Mouse (Mus musculus) limb, embryonic 13.5 days (tissue): ENCODE results near the gene Gse1. TPM values are rescaled to one million over a fixed set of nuclear protein-coding genes. Genes with fewer than 3 reads are reported as not detected.
A peak's percentile ranks its signal among the peaks of the same experiment; 100 is the strongest.

Experiments
- ATAC-seq: fragments of 200-750 bp; cut with Nextera tagmentation; 2 replicates; pipeline ENCODE4 v1.8.0; 2017; ENCODE audit warnings: low read depth, moderate number of reproducible peaks, moderate TSS enrichment; ENCODE audit not compliant: low FRiP score
- H3K27ac ChIP-seq: fragments of 300-500 bp; sonication (generic); 2 replicates; pipeline ENCODE4 v1.5.1; 2015; ENCODE audit warnings: inconsistent platforms, mild to moderate bottlenecking, moderate library complexity
- H3K27me3 ChIP-seq: fragments of 300-500 bp; sonication (generic); 2 replicates; pipeline ENCODE4 v1.6.1; 2015; ENCODE audit warnings: mild to moderate bottlenecking, inconsistent platforms
- H3K36me3 ChIP-seq: fragments of 300-500 bp; sonication (generic); 2 replicates; pipeline ENCODE4 v1.6.1; 2015; ENCODE audit warnings: inconsistent platforms, mild to moderate bottlenecking, moderate library complexity
- H3K4me1 ChIP-seq: fragments of 300-500 bp; sonication (generic); 2 replicates; pipeline ENCODE4 v1.6.1; 2015; ENCODE audit warnings: inconsistent platforms
- H3K4me2 ChIP-seq: fragments of 300-500 bp; sonication (generic); replicated peaks from 2 replicates; pipeline ENCODE4 v1.6.1; 2015; ENCODE audit warnings: inconsistent platforms, mild to moderate bottlenecking, moderate library complexity
- H3K4me3 ChIP-seq: fragments of 300-500 bp; sonication (generic); 2 replicates; pipeline ENCODE4 v1.5.1; 2015; ENCODE audit warnings: moderate library complexity, mild to moderate bottlenecking, inconsistent platforms
- H3K9ac ChIP-seq: fragments of 300-500 bp; sonication (generic); 2 replicates; pipeline ENCODE4 v1.6.1; 2015; ENCODE audit warnings: mild to moderate bottlenecking, inconsistent platforms
- H3K9me3 ChIP-seq: fragments of 300-500 bp; sonication (generic); 2 replicates; pipeline ENCODE4 v1.6.1; 2016; ENCODE audit warnings: inconsistent platforms
- WGBS: fragments of 180-500 bp; shearing (Covaris S2); methylation state at CpG from one replicate; pipeline ENCODE4 v1.1.7; 2015; 5-methylcytosine and 5-hydroxymethylcytosine counted together
- polyA plus RNA-seq: library from polyadenylated mRNA; unstranded; fragments of >200 nt; fragmentation: Nextera tagmentation; extraction: Ambion mirVana; gene quantifications from 2 replicates; pipeline ENCODE4 v1.2.1, GENCODE M21; 2015

The Gse1 gene
- polyA plus RNA-seq, 1 experiment from 2014 or later, result 6.9 TPM

- no peak overlapping the region for H3K27ac ChIP-seq
These were observed 204.9 kb downstream of the Gse1 start for GRCm38 (mm10) chr8:120433143-120433542.

GRCm38 (mm10) chr8:120433734-120434133 is 205.5 kb downstream of the Gse1 start:
- no peak overlapping the region for H3K9ac ChIP-seq
- H3K4me2 ChIP-seq, result no peak overlapping the region
- no peak overlapping the region for H3K4me3 ChIP-seq
- no peak for ATAC-seq
- H3K36me3 ChIP-seq, result peaks cover 4% of the 10 kb centered on the region; the same call in 1 of the 2 replicates
- peaks cover 6% of the 10 kb centered on the region; the same call in 1 of the 2 replicates for H3K9me3 ChIP-seq
- H3K27ac ChIP-seq, result no peak overlapping the region
- peaks cover 20% of the 10 kb centered on the region for H3K27me3 ChIP-seq
- peaks cover 43% of the 10 kb centered on the region for H3K4me1 ChIP-seq
- 100% methylated on average over 1 of the region's 1 CpGs for WGBS

More at GRCm38 (mm10) chr8:120433143-120433542, 204.9 kb downstream of the Gse1 start:
- peaks cover 6% of the 10 kb centered on the region; the same call in 1 of the 2 replicates for H3K9me3 ChIP-seq
- 79% methylated on average over 7 of the region's 7 CpGs for WGBS
- H3K4me3 ChIP-seq, result no peak overlapping the region
- no peak for ATAC-seq
- H3K4me1 ChIP-seq, result peaks cover 43% of the 10 kb centered on the region
- H3K9ac ChIP-seq, result no peak overlapping the region
- peaks cover 4% of the 10 kb centered on the region; the same call in 1 of the 2 replicates for H3K36me3 ChIP-seq
- H3K27me3 ChIP-seq, result peaks cover 15% of the 10 kb centered on the region
- no peak overlapping the region for H3K4me2 ChIP-seq

DNA sequence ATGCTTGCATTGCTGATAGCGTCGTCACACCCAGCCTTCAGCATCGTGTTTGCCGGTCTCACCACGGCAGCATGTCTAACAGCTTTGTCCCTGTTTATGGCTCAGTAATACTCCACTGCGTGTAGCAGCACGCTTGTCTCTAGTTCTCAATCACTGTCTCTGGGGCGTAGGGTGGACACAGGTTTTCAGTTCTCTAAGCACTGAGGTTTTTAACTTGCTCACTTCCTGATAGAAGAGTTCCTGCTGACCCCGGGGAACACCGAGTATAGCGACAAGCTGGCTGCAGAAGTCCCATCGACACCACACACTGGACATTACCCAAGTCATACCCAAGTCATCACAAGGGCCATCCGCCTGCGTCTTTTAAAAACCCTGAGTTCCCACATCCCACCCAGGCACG is 207.5 kb downstream of the Gse1 start:
- Histone ChIP-seq H3K27ac (no peak overlapping the region), H3K9me3 (peaks cover 6% of the 10 kb centered on the region; the same call in 1 of the 2 replicates), H3K9ac (no peak overlapping the region), H3K27me3 (peaks cover 28% of the 10 kb centered on the region), H3K4me3 (no peak overlapping the region), H3K4me2 (no peak overlapping the region), H3K36me3 (peaks cover 4% of the 10 kb centered on the region; the same call in 1 of the 2 replicates), H3K4me1 (peaks cover 57% of the 10 kb centered on the region)
- ATAC-seq, result no peak
- 91% methylated on average over 15 of the region's 15 CpGs for WGBS

DNA sequence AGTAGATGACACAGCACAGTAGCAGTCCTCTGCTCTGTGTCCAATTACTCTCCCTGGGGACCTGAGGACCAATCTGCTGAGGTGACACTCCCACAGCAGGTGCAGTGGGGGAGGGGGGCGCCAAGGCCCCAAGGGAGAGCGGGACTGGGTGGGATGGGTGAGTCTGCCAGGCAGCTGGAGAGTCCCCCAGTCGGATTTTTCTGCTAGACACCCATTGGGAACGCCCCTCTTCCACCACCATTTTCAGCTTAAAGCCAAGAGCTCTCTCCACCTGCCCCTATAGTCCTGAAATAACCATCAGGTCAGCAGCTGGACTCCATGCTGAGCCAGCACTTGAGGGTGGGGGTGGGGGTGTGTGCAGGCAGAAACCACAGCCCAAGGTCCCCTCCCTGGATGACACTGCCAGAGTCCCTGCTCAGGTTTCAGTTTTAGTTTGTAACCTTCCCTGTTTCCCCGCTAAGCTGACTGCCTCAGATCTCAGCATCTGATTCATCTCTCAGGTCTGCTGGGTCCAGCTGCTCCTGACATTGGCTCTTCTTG is 208.3 kb downstream of the Gse1 start:
- H3K27ac ChIP-seq, result no peak overlapping the region
- no peak overlapping the region for H3K4me2 ChIP-seq
- peaks cover 63% of the 10 kb centered on the region for H3K4me1 ChIP-seq
- H3K4me3 ChIP-seq, result no peak overlapping the region
- H3K36me3 ChIP-seq, result peaks cover 4% of the 10 kb centered on the region; the same call in 1 of the 2 replicates
- H3K27me3 ChIP-seq, result peaks cover 29% of the 10 kb centered on the region
- ATAC-seq, result no peak
- peaks cover 6% of the 10 kb centered on the region; the same call in 1 of the 2 replicates for H3K9me3 ChIP-seq
- 47% methylated on average over 5 of the region's 5 CpGs for WGBS
- H3K9ac ChIP-seq, result no peak overlapping the region

DNA sequence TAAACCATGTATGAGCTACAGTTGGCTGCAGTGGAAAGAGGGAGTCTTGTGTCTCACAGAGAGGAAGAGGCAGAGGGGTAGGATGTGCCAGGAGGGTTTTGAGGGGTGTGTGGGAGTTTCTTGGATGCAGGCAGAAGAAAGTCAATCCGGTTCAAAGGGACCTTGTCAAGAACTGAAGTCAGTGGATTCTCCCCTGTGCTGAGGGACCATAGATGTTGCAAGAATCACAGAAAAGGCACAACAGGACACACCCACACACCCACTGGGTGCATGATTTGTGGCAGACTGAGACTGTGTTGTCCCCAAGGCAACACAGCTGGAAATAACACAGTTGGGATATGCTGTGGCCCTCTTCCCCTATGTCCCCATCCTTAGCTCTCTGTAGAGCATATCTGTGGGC is 209.0 kb downstream of the Gse1 start:
- Histone ChIP-seq H3K27me3 (peaks cover 31% of the 10 kb centered on the region), H3K9me3 (peaks cover 6% of the 10 kb centered on the region; the same call in 1 of the 2 replicates), H3K4me1 (peaks cover 69% of the 10 kb centered on the region), H3K9ac (no peak overlapping the region), H3K27ac (no peak overlapping the region), H3K4me2 (no peak overlapping the region), H3K36me3 (peaks cover 4% of the 10 kb centered on the region; the same call in 1 of the 2 replicates), H3K4me3 (no peak overlapping the region)
- no peak for ATAC-seq
- WGBS, result 74% methylated on average over 1 of the region's 1 CpGs

DNA sequence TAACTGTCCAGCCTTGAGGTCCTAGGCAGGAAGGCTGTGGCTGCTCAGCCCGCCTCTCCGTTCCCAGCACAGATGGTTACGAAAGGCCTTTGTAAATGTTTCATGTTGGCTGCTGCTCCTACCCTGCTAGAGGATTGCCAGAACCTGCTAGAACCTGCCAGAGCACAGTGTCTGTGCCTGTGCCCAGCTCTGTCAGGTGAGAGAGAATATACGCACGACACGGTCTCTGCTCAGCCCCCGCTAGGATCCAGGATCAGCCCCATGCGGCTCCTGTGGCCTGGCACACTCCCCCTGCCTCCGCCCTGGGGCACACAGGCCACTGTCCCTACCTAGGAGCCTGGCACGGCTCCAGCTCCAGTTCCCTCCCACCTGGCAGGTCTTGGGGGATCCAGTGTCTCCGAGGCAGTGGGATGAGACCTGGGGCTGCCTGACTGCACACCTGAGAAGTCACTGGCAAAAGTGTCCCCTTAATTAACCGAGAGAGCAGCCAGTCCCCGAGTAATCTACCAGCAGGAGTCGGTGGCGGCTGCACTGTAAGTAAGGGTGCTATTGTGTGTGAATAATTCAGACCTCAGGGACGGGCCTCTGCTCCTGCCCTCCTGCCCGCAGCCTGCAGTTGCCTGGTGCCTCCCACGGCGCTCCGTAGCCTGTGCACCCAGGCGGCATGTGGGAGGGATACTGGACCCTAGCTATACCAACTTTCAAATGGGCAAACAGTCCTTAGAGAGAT is 209.6 kb downstream of the Gse1 start:
- peaks cover 31% of the 10 kb centered on the region for H3K27me3 ChIP-seq
- H3K9ac ChIP-seq, result no peak overlapping the region
- WGBS, result 75% methylated on average over 21 of the region's 21 CpGs
- no peak for ATAC-seq
- H3K27ac ChIP-seq, result no peak overlapping the region
- H3K4me2 ChIP-seq, result no peak overlapping the region
- H3K4me3 ChIP-seq, result no peak overlapping the region
- peaks cover 4% of the 10 kb centered on the region; the same call in 1 of the 2 replicates for H3K36me3 ChIP-seq
- H3K4me1 ChIP-seq, result peaks cover 69% of the 10 kb centered on the region
- H3K9me3 ChIP-seq, result peaks cover 6% of the 10 kb centered on the region; the same call in 1 of the 2 replicates

DNA sequence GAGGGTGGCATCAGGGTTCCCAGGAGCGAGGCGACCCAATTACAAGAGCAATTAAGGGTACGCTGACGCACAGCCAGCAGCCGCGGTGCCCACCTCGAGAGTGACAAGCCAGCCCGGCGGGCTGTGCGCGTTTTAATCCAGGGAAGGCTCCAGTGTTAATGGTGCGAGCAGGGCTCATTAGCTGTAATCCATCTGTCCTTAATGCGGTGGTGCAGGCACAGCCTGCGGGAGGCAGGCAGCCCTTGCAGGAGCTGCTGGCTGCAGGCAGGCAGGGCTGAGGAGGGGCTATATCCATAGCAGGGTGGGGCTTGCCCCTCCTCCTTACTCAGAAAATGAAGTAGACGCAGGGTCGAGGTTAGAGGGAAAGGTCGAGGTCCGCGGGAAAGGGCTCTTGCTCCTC is 211.1 kb downstream of the Gse1 start:
- Histone ChIP-seq H3K27me3 (peaks cover 31% of the 10 kb centered on the region), H3K27ac (no peak overlapping the region), H3K4me1 (peaks cover 64% of the 10 kb centered on the region), H3K4me3 (no peak overlapping the region), H3K9me3 (no peaks in the 10 kb centered on the region), H3K4me2 (peak overlapping the region; percentile 16; the same call in 1 of the 2 replicates), H3K9ac (peak overlapping the region; percentile 19; the same call in 1 of the 2 replicates), H3K36me3 (no peaks in the 10 kb centered on the region; the same call in 1 of the 2 replicates)
- WGBS, result 8% methylated on average over 19 of the region's 19 CpGs
- no peak; the same call in 1 of the 2 replicates for ATAC-seq

- H3K4me1 ChIP-seq, result peaks cover 67% of the 10 kb centered on the region
These were observed 212.5 kb downstream of the Gse1 start for GRCm38 (mm10) chr8:120440739-120441138.

GRCm38 (mm10) chr8:120441637-120442036 is 213.4 kb downstream of the Gse1 start:
- WGBS, result 77% methylated on average over 6 of the region's 6 CpGs
- Histone ChIP-seq H3K4me1 (peaks cover 62% of the 10 kb centered on the region), H3K27ac (no peak overlapping the region), H3K4me2 (no peak overlapping the region), H3K27me3 (peaks cover 25% of the 10 kb centered on the region), H3K36me3 (no peaks in the 10 kb centered on the region), H3K9ac (no peak overlapping the region), H3K9me3 (no peaks in the 10 kb centered on the region), H3K4me3 (no peak overlapping the region)
- ATAC-seq, result no peak

More at GRCm38 (mm10) chr8:120440739-120441138, 212.5 kb downstream of the Gse1 start:
- H3K27ac ChIP-seq, result no peak overlapping the region
- peaks cover 26% of the 10 kb centered on the region for H3K27me3 ChIP-seq
- no peak overlapping the region for H3K4me3 ChIP-seq
- ATAC-seq, result no peak
- no peak overlapping the region for H3K9ac ChIP-seq
- 79% methylated on average over 12 of the region's 12 CpGs for WGBS
- H3K4me2 ChIP-seq, result no peak overlapping the region
- H3K36me3 ChIP-seq, result no peaks in the 10 kb centered on the region; the same call in 1 of the 2 replicates
- H3K9me3 ChIP-seq, result no peaks in the 10 kb centered on the region

DNA sequence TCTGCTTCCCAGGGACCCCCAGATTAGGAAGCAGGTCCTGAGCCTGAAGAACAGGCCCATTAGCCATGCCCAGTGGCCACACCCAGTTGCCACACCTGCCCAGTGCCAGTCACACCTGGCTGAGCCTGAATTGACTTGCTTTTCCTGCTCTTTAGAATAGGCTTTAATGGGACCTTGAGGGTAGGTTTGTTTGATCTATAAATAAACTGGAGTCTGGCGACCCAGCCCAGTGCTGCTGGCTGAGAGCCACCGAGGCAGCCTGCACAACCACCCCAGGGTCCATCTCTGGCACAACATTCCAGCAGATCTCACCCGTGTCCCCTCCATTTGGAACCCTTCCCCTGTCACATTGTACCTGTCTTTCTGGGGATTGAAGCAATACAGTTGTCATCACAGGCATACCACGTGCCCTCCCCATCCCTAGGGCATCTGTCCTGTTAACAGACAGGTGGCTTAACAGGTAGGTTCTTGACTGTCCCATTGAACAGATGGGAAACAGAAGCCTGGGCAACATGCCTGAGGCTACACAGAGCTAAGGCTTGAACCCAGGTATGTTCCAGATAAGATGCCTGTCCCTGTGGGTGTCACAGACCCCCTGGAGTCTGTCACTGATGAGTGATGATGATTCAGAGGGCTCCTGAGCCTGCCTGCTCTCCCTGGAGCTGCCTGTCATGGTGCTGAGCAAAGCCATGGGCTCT is 214.2 kb downstream of the Gse1 start:
- no peak overlapping the region for H3K4me3 ChIP-seq
- H3K27ac ChIP-seq, result no peak overlapping the region
- ATAC-seq, result no peak
- no peaks in the 10 kb centered on the region for H3K36me3 ChIP-seq
- H3K4me1 ChIP-seq, result peaks cover 54% of the 10 kb centered on the region
- H3K27me3 ChIP-seq, result peaks cover 20% of the 10 kb centered on the region
- no peaks in the 10 kb centered on the region for H3K9me3 ChIP-seq
- H3K9ac ChIP-seq, result no peak overlapping the region
- H3K4me2 ChIP-seq, result no peak overlapping the region
- 33% methylated on average over 4 of the region's 4 CpGs for WGBS

GRCm38 (mm10) chr8:120445249-120445648 is 217.0 kb downstream of the Gse1 start:
- no peak overlapping the region for H3K4me3 ChIP-seq
- H3K36me3 ChIP-seq, result no peaks in the 10 kb centered on the region
- peaks cover 54% of the 10 kb centered on the region for H3K4me1 ChIP-seq
- no peak overlapping the region for H3K27ac ChIP-seq
- H3K27me3 ChIP-seq, result peaks cover 19% of the 10 kb centered on the region
- no peaks in the 10 kb centered on the region for H3K9me3 ChIP-seq
- 36% methylated on average over 10 of the region's 10 CpGs for WGBS
- H3K9ac ChIP-seq, result no peak overlapping the region
- no peak for ATAC-seq
- no peak overlapping the region for H3K4me2 ChIP-seq

- no peak for ATAC-seq
- WGBS, result 22% methylated on average over 6 of the region's 6 CpGs
These were observed 219.9 kb downstream of the Gse1 start for GRCm38 (mm10) chr8:120448131-120448530.

More at GRCm38 (mm10) chr8:120448131-120448530, 219.9 kb downstream of the Gse1 start:
- Histone ChIP-seq H3K9me3 (no peaks in the 10 kb centered on the region), H3K4me3 (no peak overlapping the region), H3K27ac (no peak overlapping the region), H3K27me3 (peaks cover 23% of the 10 kb centered on the region), H3K4me2 (no peak overlapping the region), H3K4me1 (peaks cover 30% of the 10 kb centered on the region), H3K9ac (no peak overlapping the region), H3K36me3 (no peaks in the 10 kb centered on the region)
